Mouse (Mus musculus): ENCODE results near the gene Eef1a2. TPM values are rescaled to one million over a fixed set of nuclear protein-coding genes. Genes with fewer than 3 reads are reported as not detected.

The Eef1a2 gene
- polyA plus RNA-seq, 1 experiment: 0.07 TPM

DNA sequence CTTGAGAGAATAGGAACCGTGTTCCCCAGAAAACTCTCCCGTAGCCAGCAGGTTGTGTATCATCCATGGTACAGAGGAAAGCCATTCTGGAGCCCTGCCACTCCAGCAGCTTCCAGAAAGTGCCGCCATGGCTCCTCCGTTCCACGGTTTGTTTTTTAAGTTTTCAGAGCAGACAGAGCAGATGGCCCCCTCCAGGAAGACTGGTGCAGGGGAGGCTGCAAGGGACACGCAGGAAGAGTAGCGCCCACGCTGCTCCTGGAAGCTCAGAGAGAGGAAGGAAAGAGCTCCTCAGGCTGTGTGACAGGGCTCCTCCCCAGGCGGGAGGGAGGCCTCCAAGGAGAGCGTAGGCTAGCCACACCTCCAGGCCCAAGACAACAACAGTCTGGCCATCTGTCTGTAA lies 36.9 kb downstream of the Eef1a2 start:
- no peak for TF ChIP-seq POLR2A (IDR thresholded peaks at IDR 0.05; ENCODE audit: control insufficient read depth, low read depth, low read length)
- no peak for TF ChIP-seq CTCF (IDR thresholded peaks at IDR 0.05; ENCODE audit: control insufficient read depth, insufficient read depth, insufficient replicate concordance, low read depth, low read length)
- no peaks in the 10 kb centered on the region for H3K4me1 ChIP-seq (ENCODE audit: control insufficient read depth, insufficient read depth, low read length)
- no peak overlapping the region for H3K27ac ChIP-seq (ENCODE audit: control insufficient read depth, insufficient read depth, low read depth, low read length)
- no peaks in the 10 kb centered on the region for H3K27me3 ChIP-seq (ENCODE audit: control insufficient read depth, insufficient read depth, low read length)
- no peak overlapping the region for H3K4me3 ChIP-seq (ENCODE audit: control insufficient read depth, low read depth, low read length)
- no peaks in the 10 kb centered on the region for H3K36me3 ChIP-seq (ENCODE audit: control insufficient read depth, insufficient read depth, low read length)

GRCm38 (mm10) chr2:181116436-181116835 lies 40.4 kb downstream of the Eef1a2 start:
- no peak for TF ChIP-seq CTCF (IDR thresholded peaks at IDR 0.05; ENCODE audit: control insufficient read depth, insufficient read depth, insufficient replicate concordance, low read depth, low read length)
- no peak for TF ChIP-seq POLR2A (IDR thresholded peaks at IDR 0.05; ENCODE audit: control insufficient read depth, low read depth, low read length)
- Histone ChIP-seq H3K27ac (ENCODE audit: control insufficient read depth, insufficient read depth, low read depth, low read length) (no peak overlapping the region), H3K27me3 (ENCODE audit: control insufficient read depth, insufficient read depth, low read length) (no peaks in the 10 kb centered on the region), H3K4me1 (ENCODE audit: control insufficient read depth, insufficient read depth, low read length) (no peaks in the 10 kb centered on the region), H3K4me3 (ENCODE audit: control insufficient read depth, low read depth, low read length) (no peak overlapping the region), H3K36me3 (ENCODE audit: control insufficient read depth, insufficient read depth, low read length) (no peaks in the 10 kb centered on the region)

GRCm38 (mm10) chr2:181115367-181115766 lies 41.4 kb downstream of the Eef1a2 start:
- TF ChIP-seq POLR2A (IDR thresholded peaks at IDR 0.05; ENCODE audit: control insufficient read depth, low read depth, low read length) (no peak), CTCF (IDR thresholded peaks at IDR 0.05; ENCODE audit: control insufficient read depth, insufficient read depth, insufficient replicate concordance, low read depth, low read length) (no peak)

GRCm38 (mm10) chr2:181113762-181114361 lies 43.0 kb downstream of the Eef1a2 start:
- no peak overlapping the region for H3K4me3 ChIP-seq (ENCODE audit: control insufficient read depth, low read depth, low read length)
- TF ChIP-seq POLR2A (IDR thresholded peaks at IDR 0.05; ENCODE audit: control insufficient read depth, low read depth, low read length) (no peak), CTCF (IDR thresholded peaks at IDR 0.05; ENCODE audit: control insufficient read depth, insufficient read depth, insufficient replicate concordance, low read depth, low read length) (no peak)
- no peaks in the 10 kb centered on the region for H3K36me3 ChIP-seq (ENCODE audit: control insufficient read depth, insufficient read depth, low read length)
- no peaks in the 10 kb centered on the region; the same call in 1 of the 2 replicates for H3K4me1 ChIP-seq (ENCODE audit: control insufficient read depth, insufficient read depth, low read length)
- H3K27ac ChIP-seq (ENCODE audit: control insufficient read depth, insufficient read depth, low read depth, low read length): no peak overlapping the region
- no peaks in the 10 kb centered on the region for H3K27me3 ChIP-seq (ENCODE audit: control insufficient read depth, insufficient read depth, low read length)

More at GRCm38 (mm10) chr2:181115367-181115766, 41.4 kb downstream of the Eef1a2 start:
- Histone ChIP-seq H3K4me1 (ENCODE audit: control insufficient read depth, insufficient read depth, low read length) (no peaks in the 10 kb centered on the region; the same call in 1 of the 2 replicates), H3K4me3 (ENCODE audit: control insufficient read depth, low read depth, low read length) (no peak overlapping the region), H3K36me3 (ENCODE audit: control insufficient read depth, insufficient read depth, low read length) (no peaks in the 10 kb centered on the region), H3K27me3 (ENCODE audit: control insufficient read depth, insufficient read depth, low read length) (no peaks in the 10 kb centered on the region), H3K27ac (ENCODE audit: control insufficient read depth, insufficient read depth, low read depth, low read length) (no peak overlapping the region)

DNA sequence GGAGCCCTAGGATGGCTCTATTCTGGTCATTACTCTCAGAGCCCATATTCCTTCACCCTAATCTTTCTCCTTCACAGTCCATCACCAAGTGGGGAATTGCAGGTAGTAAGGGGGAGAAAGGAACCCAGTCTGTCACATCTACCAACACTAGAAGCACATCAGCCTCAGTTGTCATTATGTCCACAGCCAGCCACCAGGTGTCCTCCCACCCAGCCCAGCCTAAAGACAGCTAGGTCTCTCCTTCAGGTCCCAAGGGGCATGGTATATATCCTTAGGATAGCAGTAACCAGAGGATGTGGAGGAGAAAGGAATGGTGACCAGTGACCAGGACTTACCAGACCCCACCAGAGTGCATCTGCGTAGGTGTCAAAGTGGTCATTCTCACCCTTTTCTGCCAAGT lies 45.1 kb downstream of the Eef1a2 start:
- no peak for TF ChIP-seq POLR2A (IDR thresholded peaks at IDR 0.05; ENCODE audit: control insufficient read depth, low read depth, low read length)
- no peak for TF ChIP-seq CTCF (IDR thresholded peaks at IDR 0.05; ENCODE audit: control insufficient read depth, insufficient read depth, insufficient replicate concordance, low read depth, low read length)

GRCm38 (mm10) chr2:181104111-181104510 lies 52.7 kb downstream of the Eef1a2 start:
- H3K27me3 ChIP-seq (ENCODE audit: control insufficient read depth, insufficient read depth, low read length): no peaks in the 10 kb centered on the region
- no peak for TF ChIP-seq CTCF (IDR thresholded peaks at IDR 0.05; ENCODE audit: control insufficient read depth, insufficient read depth, insufficient replicate concordance, low read depth, low read length)
- no peak for TF ChIP-seq POLR2A (IDR thresholded peaks at IDR 0.05; ENCODE audit: control insufficient read depth, low read depth, low read length)
- H3K36me3 ChIP-seq (ENCODE audit: control insufficient read depth, insufficient read depth, low read length): no peaks in the 10 kb centered on the region
- H3K4me1 ChIP-seq (ENCODE audit: control insufficient read depth, insufficient read depth, low read length): no peaks in the 10 kb centered on the region
- no peak overlapping the region for H3K27ac ChIP-seq (ENCODE audit: control insufficient read depth, insufficient read depth, low read depth, low read length)
- H3K4me3 ChIP-seq (ENCODE audit: control insufficient read depth, low read depth, low read length): no peak overlapping the region

More for the DNA sequence above, 45.1 kb downstream of the Eef1a2 start:
- Histone ChIP-seq H3K4me3 (ENCODE audit: control insufficient read depth, low read depth, low read length) (no peak overlapping the region), H3K27me3 (ENCODE audit: control insufficient read depth, insufficient read depth, low read length) (no peaks in the 10 kb centered on the region), H3K4me1 (ENCODE audit: control insufficient read depth, insufficient read depth, low read length) (no peaks in the 10 kb centered on the region; the same call in 1 of the 2 replicates), H3K27ac (ENCODE audit: control insufficient read depth, insufficient read depth, low read depth, low read length) (no peak overlapping the region), H3K36me3 (ENCODE audit: control insufficient read depth, insufficient read depth, low read length) (no peaks in the 10 kb centered on the region)

DNA sequence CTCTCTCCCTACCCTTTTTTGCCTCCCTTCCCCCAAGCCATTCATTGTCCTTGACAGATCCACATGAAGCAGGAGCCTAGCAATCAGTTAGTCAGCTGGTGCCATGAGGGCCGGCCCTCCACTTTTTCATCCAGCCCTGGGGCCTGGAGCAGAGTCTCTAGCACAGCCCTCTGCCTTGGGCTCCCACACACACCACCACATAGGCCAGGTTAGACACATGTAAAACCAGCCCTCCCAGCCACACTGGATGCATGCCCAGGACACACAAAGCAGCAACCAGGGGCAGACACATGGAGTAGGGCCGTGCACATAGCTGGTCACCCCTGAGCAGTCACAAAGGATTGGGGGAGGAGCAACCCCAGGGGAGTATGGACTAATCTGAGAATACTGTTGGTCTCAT lies 54.7 kb downstream of the Eef1a2 start:
- no peaks in the 10 kb centered on the region for H3K36me3 ChIP-seq (ENCODE audit: control insufficient read depth, insufficient read depth, low read length)
- H3K4me1 ChIP-seq (ENCODE audit: control insufficient read depth, insufficient read depth, low read length): no peaks in the 10 kb centered on the region
- TF ChIP-seq CTCF (IDR thresholded peaks at IDR 0.05; ENCODE audit: control insufficient read depth, insufficient read depth, insufficient replicate concordance, low read depth, low read length): no peak
- TF ChIP-seq POLR2A (IDR thresholded peaks at IDR 0.05; ENCODE audit: control insufficient read depth, low read depth, low read length): no peak
- no peak overlapping the region for H3K4me3 ChIP-seq (ENCODE audit: control insufficient read depth, low read depth, low read length)
- no peak overlapping the region for H3K27ac ChIP-seq (ENCODE audit: control insufficient read depth, insufficient read depth, low read depth, low read length)
- no peaks in the 10 kb centered on the region for H3K27me3 ChIP-seq (ENCODE audit: control insufficient read depth, insufficient read depth, low read length)
